Mouse (Mus musculus): ENCODE measurements around the gene Rbm20.

The Rbm20 gene

GRCm38 (mm10) chr19:53851352-53851751 is 174.2 kb downstream of the Rbm20 start:
- DNase-seq (ENCODE audit: low read depth): no peak

- DNase-seq (ENCODE audit: low read depth): no peak
Observed at GRCm38 (mm10) chr19:53851826-53852698, 175.0 kb downstream of the Rbm20 start.

GRCm38 (mm10) chr19:53852699-53853451 is 175.8 kb downstream of the Rbm20 start:
- no peak for DNase-seq (ENCODE audit: low read depth)

- no peak for DNase-seq (ENCODE audit: low read depth)
Observed at GRCm38 (mm10) chr19:53854978-53855377, 177.9 kb downstream of the Rbm20 start.

GRCm38 (mm10) chr19:53855781-53856180 is 178.7 kb downstream of the Rbm20 start:
- DNase-seq (ENCODE audit: low read depth): no peak

- DNase-seq (ENCODE audit: low read depth): no peak
Observed at GRCm38 (mm10) chr19:53856794-53857193, 179.7 kb downstream of the Rbm20 start.

GRCm38 (mm10) chr19:53857962-53858361 is 180.9 kb downstream of the Rbm20 start:
- DNase-seq (ENCODE audit: low read depth): no peak

- no peak for DNase-seq (ENCODE audit: low read depth)
Observed at GRCm38 (mm10) chr19:53859149-53859548, 182.0 kb downstream of the Rbm20 start.

GRCm38 (mm10) chr19:53859593-53859992 is 182.5 kb downstream of the Rbm20 start:
- no peak for DNase-seq (ENCODE audit: low read depth)

- no peak for DNase-seq (ENCODE audit: low read depth)
Observed at GRCm38 (mm10) chr19:53861346-53861745, 184.2 kb downstream of the Rbm20 start.

GRCm38 (mm10) chr19:53862573-53863246 is 185.6 kb downstream of the Rbm20 start:
- DNase-seq (ENCODE audit: low read depth): no peak

GRCm38 (mm10) chr19:53867238-53867637 is 190.1 kb downstream of the Rbm20 start:
- no peak for DNase-seq (ENCODE audit: low read depth)

- DNase-seq (ENCODE audit: low read depth): no peak
Observed at GRCm38 (mm10) chr19:53868125-53868524, 191.0 kb downstream of the Rbm20 start.

GRCm38 (mm10) chr19:53868796-53869195 is 191.7 kb downstream of the Rbm20 start:
- no peak for DNase-seq (ENCODE audit: low read depth)

- no peak for DNase-seq (ENCODE audit: low read depth)
Observed at GRCm38 (mm10) chr19:53869427-53870385, 192.6 kb downstream of the Rbm20 start.

- no peak for DNase-seq (ENCODE audit: low read depth)
Observed at GRCm38 (mm10) chr19:53870568-53870967, 193.5 kb downstream of the Rbm20 start.

GRCm38 (mm10) chr19:53871502-53871901 is 194.4 kb downstream of the Rbm20 start:
- no peak for DNase-seq (ENCODE audit: low read depth)

GRCm38 (mm10) chr19:53872994-53873713 is 196.0 kb downstream of the Rbm20 start:
- no peak for DNase-seq (ENCODE audit: low read depth)

- no peak for DNase-seq (ENCODE audit: low read depth)
Observed at GRCm38 (mm10) chr19:53875246-53875645, 198.1 kb downstream of the Rbm20 start.

- no peak for DNase-seq (ENCODE audit: low read depth)
Observed at GRCm38 (mm10) chr19:53877779-53878178, 200.7 kb downstream of the Rbm20 start.

GRCm38 (mm10) chr19:53880460-53880859 is 203.4 kb downstream of the Rbm20 start:
- DNase-seq (ENCODE audit: low read depth): no peak
